Mouse (Mus musculus) midbrain, embryonic 16.5 days (tissue): ENCODE results near the gene Mrgpra1. TPM values are rescaled to one million over a fixed set of nuclear protein-coding genes. Genes with fewer than 3 reads are reported as not detected.
"Not testable (repeated sequence)": the region's sequence is repeated elsewhere in the genome, so short reads cannot be mapped to it uniquely, and the experiment has no call there.

ENCODE experiments used
- ATAC-seq: fragments of 200-750 bp; cut with Nextera tagmentation; 2 replicates; pipeline ENCODE4 v1.8.0; 2017; ENCODE audit warnings: moderate TSS enrichment
- H3K27ac ChIP-seq: fragments of 300-500 bp; sonication (generic); 2 replicates; pipeline ENCODE4 v1.5.1; 2014; ENCODE audit warnings: mild to moderate bottlenecking, low read length, mixed read lengths
- H3K27me3 ChIP-seq: fragments of 300-500 bp; sonication (generic); 2 replicates; pipeline ENCODE4 v1.6.1; 2014; ENCODE audit warnings: low read depth, low read length, mixed read lengths; ENCODE audit not compliant: control insufficient read depth, insufficient read depth
- H3K36me3 ChIP-seq: fragments of 300-500 bp; sonication (generic); 2 replicates; pipeline ENCODE4 v1.6.1; 2014; ENCODE audit warnings: mild to moderate bottlenecking, low read length, moderate library complexity, mixed read lengths; ENCODE audit not compliant: control insufficient read depth, insufficient read depth
- H3K4me1 ChIP-seq: fragments of 300-500 bp; sonication (generic); 2 replicates; pipeline ENCODE4 v1.6.1; 2014; ENCODE audit warnings: mild to moderate bottlenecking, low read length, mixed read lengths; ENCODE audit not compliant: control insufficient read depth, insufficient read depth
- H3K4me2 ChIP-seq: fragments of 300-500 bp; sonication (generic); 2 replicates; pipeline ENCODE4 v1.6.1; 2014; ENCODE audit warnings: mild to moderate bottlenecking, low read length, mixed read lengths
- H3K4me3 ChIP-seq: fragments of 300-500 bp; sonication (generic); 2 replicates; pipeline ENCODE4 v1.5.1; 2014; ENCODE audit warnings: low read depth, mild to moderate bottlenecking, low read length, moderate library complexity, mixed read lengths
- H3K9ac ChIP-seq: fragments of 300-500 bp; sonication (generic); 2 replicates; pipeline ENCODE4 v1.6.1; 2014; ENCODE audit warnings: low read depth, low read length, mixed read lengths
- H3K9me3 ChIP-seq: fragments of 300-500 bp; sonication (generic); replicated peaks from 2 replicates; pipeline ENCODE4 v1.6.1; 2014; ENCODE audit warnings: mild to moderate bottlenecking, low read length, mixed read lengths; ENCODE audit not compliant: control insufficient read depth, poor library complexity, severe bottlenecking
- WGBS: fragments of 180-500 bp; shearing (Covaris S2); extraction: QIAGEN DNeasy Blood & Tissue Kit; methylation state at CpG from one replicate; pipeline ENCODE4 v1.1.7; 2014; 5-methylcytosine and 5-hydroxymethylcytosine counted together
- polyA plus RNA-seq: library from polyadenylated mRNA; unstranded; fragments of >200 nt; fragmentation: Nextera tagmentation; extraction: Ambion mirVana; gene quantifications from 2 replicates; pipeline ENCODE4 v1.2.1, GENCODE M21; 2015

Gene Mrgpra1
- polyA plus RNA-seq, 1 experiment from 2014 or later, result not detected

DNA sequence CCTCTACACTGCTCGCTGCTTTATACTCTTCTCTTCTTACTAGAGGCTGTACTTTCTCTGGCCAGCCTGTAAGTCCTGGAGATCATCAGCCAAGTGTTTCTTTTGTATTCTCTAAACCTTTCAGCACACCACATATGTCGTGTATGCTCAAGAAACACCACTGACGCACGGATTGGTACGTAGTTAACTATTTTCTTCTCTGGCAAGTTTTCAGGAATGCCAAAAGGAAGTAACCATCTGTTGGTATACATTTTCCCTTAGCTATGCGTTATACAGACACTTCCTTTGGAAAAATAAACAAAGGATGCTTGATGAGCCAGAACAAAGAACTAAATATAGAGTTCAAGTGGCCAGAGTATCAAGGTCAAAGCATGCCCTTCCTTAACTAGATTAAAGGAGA, 49.4 kb downstream of the Mrgpra1 start:
- H3K9me3 ChIP-seq, H3K4me2 ChIP-seq, H3K9ac ChIP-seq, H3K27ac ChIP-seq, ATAC-seq, H3K4me1 ChIP-seq, H3K27me3 ChIP-seq, H3K36me3 ChIP-seq, H3K4me3 ChIP-seq: not testable (repeated sequence)
- 84% methylated on average over 5 of the region's 6 CpGs for WGBS

DNA sequence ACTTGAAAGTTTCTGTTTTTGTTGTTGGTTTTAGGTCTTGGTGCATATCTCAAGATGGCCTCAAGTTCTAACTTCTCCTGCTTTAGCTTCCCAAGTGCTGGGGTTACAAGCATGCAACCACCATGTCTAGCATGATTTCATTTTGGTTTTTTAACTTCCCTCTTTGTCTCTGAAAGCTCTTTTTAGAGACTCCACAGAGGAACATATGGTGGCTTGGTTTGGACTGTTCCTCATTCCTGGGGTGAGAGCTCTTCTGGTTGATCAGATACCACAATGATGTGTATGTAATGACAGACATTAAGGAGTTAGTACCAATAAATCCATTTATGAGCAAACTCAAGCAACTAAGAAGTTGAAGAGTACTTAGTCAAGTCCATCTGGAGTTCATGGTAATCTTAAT, 54.4 kb downstream of the Mrgpra1 start:
- H3K27ac ChIP-seq, ATAC-seq, H3K4me2 ChIP-seq, H3K4me1 ChIP-seq, H3K9ac ChIP-seq, H3K4me3 ChIP-seq, H3K27me3 ChIP-seq, H3K9me3 ChIP-seq, H3K36me3 ChIP-seq: not testable (repeated sequence)

Other genes with a start within 250 kb of the Mrgpra1 start
- gene Ptpn5, start 220.6 kb downstream of the Mrgpra1 start, polyA plus RNA-seq, result 179 and 194 TPM in 2 replicates
- gene Mrgpra6, start 149.3 kb downstream of the Mrgpra1 start, polyA plus RNA-seq, result not detected in 2 replicates
- not detected in 2 replicates for gene Mrgpra9, start 101.4 kb downstream of the Mrgpra1 start, polyA plus RNA-seq
- not detected in 2 replicates for gene Mrgpra2a, start 97.9 kb upstream of the Mrgpra1 start, polyA plus RNA-seq
- gene Mrgpra2b, start 174.6 kb upstream of the Mrgpra1 start, polyA plus RNA-seq, result not detected in 2 replicates
- not detected in 2 replicates for gene Mrgpra3, start 247.1 kb upstream of the Mrgpra1 start, polyA plus RNA-seq